Mouse (Mus musculus) layer of hippocampus, postnatal 36 days (tissue): Measurements from ENCODE around the gene Olfr992. TPM values are rescaled to one million over a fixed set of nuclear protein-coding genes. Genes with fewer than 3 reads are reported as not detected.
"Not testable (repeated sequence)": the region's sequence is repeated elsewhere in the genome, so short reads cannot be mapped to it uniquely, and the experiment has no call there.

Experiments used
- DNase-seq, 2 experiments: peaks; one replicate each; pipeline ENCODE4 v3.0.0; 2022
- total RNA-seq, 2 experiments: library from RNA; stranded (reverse); gene quantifications; 2 replicates each; pipeline ENCODE4 v1.2.3; 2021

Gene Olfr992
- not detected for total RNA-seq

DNA sequence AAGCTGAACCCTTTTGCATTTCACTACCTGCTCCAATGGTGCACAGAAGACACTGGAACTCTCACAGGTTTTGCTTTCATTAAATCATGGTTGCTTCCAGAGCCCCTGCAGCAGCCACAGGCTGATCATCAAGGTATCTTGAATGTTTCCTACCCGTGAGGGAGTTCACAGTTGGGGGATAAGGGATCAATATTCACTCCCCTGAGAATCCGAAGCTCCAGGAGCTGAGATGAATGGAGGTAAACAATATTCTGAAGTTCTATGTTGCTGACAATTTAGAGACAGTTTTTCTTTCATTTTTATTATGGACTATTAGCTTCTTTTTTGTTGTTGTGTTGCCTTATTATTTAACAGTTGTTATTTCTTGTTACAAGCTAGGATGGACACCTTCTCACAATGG lies at the start of gene Olfr992:
Olfr992 (minus strand) TSS at position 101 of the 400 bp plus-strand sequence.
- no peak for DNase-seq

DNA sequence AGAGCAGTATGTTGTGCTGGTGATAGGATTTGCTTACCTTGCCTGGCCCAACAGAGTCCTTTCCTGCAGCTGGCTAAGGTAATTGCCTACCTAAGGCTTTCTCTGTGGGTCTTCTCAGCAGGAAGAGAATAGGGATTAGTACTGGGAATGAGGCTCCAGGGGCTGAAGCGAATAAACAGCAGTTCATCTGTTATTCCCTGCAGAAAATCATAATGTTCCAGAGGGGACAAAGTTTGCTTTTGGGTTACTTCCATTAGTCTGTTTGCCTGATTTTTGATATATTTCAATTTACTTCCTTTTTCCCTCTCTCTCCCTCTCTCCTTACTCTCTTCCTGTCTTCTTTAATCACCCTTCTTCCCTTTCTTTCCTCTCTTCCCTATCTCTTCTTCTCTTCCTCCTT lies 34.3 kb upstream of the Olfr992 start, which contains the start of gene Olfr995:
Olfr995 (minus strand) TSS at position 101 of the 400 bp plus-strand sequence.
- DNase-seq: no peak

DNA sequence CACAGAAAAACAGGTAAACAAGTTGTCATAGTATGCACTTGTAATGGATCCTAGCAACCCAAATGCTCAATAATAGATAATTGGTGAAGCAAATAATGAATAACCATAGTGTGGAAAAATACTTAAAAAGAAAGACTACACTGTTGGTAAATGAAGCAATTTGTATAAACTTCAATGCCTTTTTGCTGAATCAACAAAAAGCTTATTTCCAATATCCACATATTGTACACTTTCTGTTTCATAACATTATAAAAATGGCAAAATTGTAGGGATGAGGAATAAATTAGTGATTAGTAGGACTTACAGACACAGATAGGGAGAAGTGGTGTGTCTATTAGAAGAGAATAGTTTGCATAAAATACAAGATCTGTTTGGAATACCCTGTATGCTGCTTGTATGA lies 33.3 kb upstream of the Olfr992 start:
- no peak for DNase-seq

DNA sequence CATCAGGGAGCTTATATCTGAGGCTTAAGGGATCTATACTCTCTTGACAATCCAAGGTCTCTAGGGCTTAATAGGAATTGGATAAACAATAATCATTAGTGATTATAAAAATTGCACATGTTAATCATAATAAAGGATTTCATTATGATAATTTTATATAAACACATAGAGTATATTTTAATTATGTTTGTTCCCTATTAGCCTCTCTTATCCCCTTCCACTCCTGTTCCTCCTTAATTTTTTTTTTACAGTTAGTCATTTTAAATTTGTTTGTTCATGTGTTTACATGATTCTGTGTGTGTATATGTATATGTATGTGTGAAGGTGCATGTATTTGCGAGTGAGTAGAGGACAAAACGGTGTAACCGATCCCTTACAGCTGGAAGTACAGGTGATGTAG lies 27.1 kb upstream of the Olfr992 start, which contains the start of gene Olfr994:
Olfr994 (minus strand) TSS at position 101 of the 400 bp plus-strand sequence.
- no peak for DNase-seq

DNA sequence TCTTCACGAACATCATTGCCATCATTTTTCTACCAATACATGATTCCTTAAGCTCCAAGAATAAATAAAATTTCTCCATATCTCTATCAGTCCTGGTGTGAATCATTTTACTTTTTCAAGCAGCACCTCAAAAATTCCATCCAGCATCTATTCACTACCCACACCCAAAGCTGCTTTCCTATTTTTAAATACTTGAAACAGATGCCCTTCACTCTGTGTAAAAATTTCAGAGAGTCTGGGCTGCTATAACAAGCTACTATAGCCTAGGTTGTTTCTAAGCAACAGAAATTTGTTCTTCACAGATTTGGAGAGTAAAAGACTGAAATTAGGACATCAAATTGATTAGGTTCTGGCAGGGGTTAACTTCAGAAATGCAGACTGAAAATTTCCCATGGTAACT lies 16.6 kb upstream of the Olfr992 start:
- DNase-seq: no peak

DNA sequence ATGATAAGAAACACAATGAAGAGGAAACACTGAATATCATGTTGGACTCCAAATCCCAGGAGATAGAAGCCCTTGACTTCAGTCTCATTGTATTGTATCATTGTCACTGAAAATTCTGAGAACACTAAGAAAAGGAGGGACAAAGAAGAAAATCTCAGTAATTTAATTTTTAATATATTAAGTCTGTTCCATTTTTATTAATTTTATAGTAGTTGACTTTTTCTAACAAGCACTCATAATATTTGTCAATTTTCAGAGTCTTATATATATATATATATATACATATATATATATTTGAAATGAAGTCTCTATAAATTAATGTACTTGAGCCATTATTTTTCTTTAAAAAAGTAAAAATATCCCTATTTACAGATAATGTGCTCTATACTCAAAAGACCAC lies 5.5 kb upstream of the Olfr992 start, which contains the start of gene Olfr993:
Olfr993 (minus strand) TSS at position 101 of the 400 bp plus-strand sequence.
- DNase-seq: no peak

DNA sequence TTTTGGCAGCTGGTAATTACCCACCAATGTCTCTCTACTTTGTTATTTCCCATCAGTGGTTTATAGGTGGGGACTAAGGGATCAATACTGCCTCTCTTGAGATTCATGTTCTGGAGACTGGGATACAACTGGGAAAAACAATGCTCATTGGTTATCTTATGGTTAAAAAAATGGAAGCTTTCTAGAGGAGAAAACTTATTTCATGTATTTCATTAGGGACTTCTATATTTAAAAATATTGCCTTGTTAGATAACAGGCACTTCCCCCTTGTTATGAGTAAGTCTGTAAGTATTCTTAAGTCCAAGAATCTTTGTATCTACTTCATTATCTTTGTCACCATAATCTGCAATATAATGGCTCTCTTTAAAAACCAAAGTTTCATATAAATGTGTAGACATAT lies 46.1 kb downstream of the Olfr992 start, which contains the start of gene Olfr988:
Olfr988 (minus strand) TSS at position 101 of the 400 bp plus-strand sequence.
- DNase-seq: not testable (repeated sequence)

Other genes with a start within 250 kb of the Olfr992 start
- 10 to 100 TPM; 12.5 to 14.7 TPM for gene Lrrc55, start 212.3 kb downstream of the Olfr992 start, total RNA-seq
- gene Olfr987, start 70.2 kb downstream of the Olfr992 start, total RNA-seq: not detected
- gene Olfr988, start 46.2 kb downstream of the Olfr992 start, total RNA-seq: not detected
- gene Olfr993, start 5.4 kb upstream of the Olfr992 start, total RNA-seq: not detected
- gene Olfr994, start 27.0 kb upstream of the Olfr992 start, total RNA-seq: not detected
- not detected for gene Olfr995, start 34.2 kb upstream of the Olfr992 start, total RNA-seq
- gene 4833423E24Rik, start 109.6 kb upstream of the Olfr992 start, total RNA-seq: under 1 TPM in 1 of 2 experiments, not detected in 1; 0.25 TPM
- not detected for gene Olfr996, start 169.7 kb upstream of the Olfr992 start, total RNA-seq
- not detected for gene Olfr998, start 179.5 kb upstream of the Olfr992 start, total RNA-seq
- not detected for gene Olfr1000, start 202.4 kb upstream of the Olfr992 start, total RNA-seq
- gene Olfr1002, start 241.2 kb upstream of the Olfr992 start, total RNA-seq: not detected